Mouse (Mus musculus): Measurements from ENCODE around the gene Thoc7. TPM values are rescaled to one million over a fixed set of nuclear protein-coding genes. Genes with fewer than 3 reads are reported as not detected.

Gene Thoc7
- polyA plus RNA-seq (2014; fragmentation: Illumina TruSeq; extraction: RNeasy Lipid Tissue Mini Kit (QIAGEN cat#74804); ENCODE audit: low read depth, low replicate concordance): 184 TPM

GRCm38 (mm10) chr14:13961401-13962112 is at the start of gene Thoc7, which contains the start of gene Atxn7:
Thoc7 (minus strand) TSS chr14:13961852.
Atxn7 (plus strand) TSS chr14:13961440.

GRCm38 (mm10) chr14:13914387-13915082 is 47.1 kb downstream of the Thoc7 start, which contains the start of gene Gm281:
Gm281 (minus strand) TSS chr14:13914478.

Other genes with a start within 250 kb of the Thoc7 start
- gene Gm281, start 47.4 kb downstream of the Thoc7 start, polyA plus RNA-seq (2014; fragmentation: Illumina TruSeq; extraction: RNeasy Lipid Tissue Mini Kit (QIAGEN cat#74804); ENCODE audit: low read depth, low replicate concordance): not detected
- gene Atxn7, start 412 bp downstream of the Thoc7 start, polyA plus RNA-seq (2014; fragmentation: Illumina TruSeq; extraction: RNeasy Lipid Tissue Mini Kit (QIAGEN cat#74804); ENCODE audit: low read depth, low replicate concordance): 13.1 TPM
- gene Psmd6, start 159.1 kb upstream of the Thoc7 start, polyA plus RNA-seq (2014; fragmentation: Illumina TruSeq; extraction: RNeasy Lipid Tissue Mini Kit (QIAGEN cat#74804); ENCODE audit: low read depth, low replicate concordance): 132 TPM
- gene Olfr720, start 225.0 kb upstream of the Thoc7 start, polyA plus RNA-seq (2014; fragmentation: Illumina TruSeq; extraction: RNeasy Lipid Tissue Mini Kit (QIAGEN cat#74804); ENCODE audit: low read depth, low replicate concordance): not detected